Mouse (Mus musculus) embryonic facial prominence, embryonic 13.5 days (tissue): ENCODE results near the gene BC049352. TPM values are rescaled to one million over a fixed set of nuclear protein-coding genes. Genes with fewer than 3 reads are reported as not detected.

Experiments
- ATAC-seq: fragments of 200-750 bp; cut with Nextera tagmentation; 2 replicates; pipeline ENCODE4 v1.8.0; 2017; ENCODE audit warnings: low read depth; ENCODE audit not compliant: insufficient number of reproducible peaks, insufficient read depth, low FRiP score, low TSS enrichment
- H3K27ac ChIP-seq: fragments of 300-500 bp; sonication (generic); 2 replicates; pipeline ENCODE4 v1.5.1; 2015; ENCODE audit warnings: moderate library complexity, mild to moderate bottlenecking, inconsistent platforms
- H3K27me3 ChIP-seq: fragments of 300-500 bp; sonication (generic); 2 replicates; pipeline ENCODE4 v1.6.1; 2015; ENCODE audit warnings: mild to moderate bottlenecking, inconsistent platforms
- H3K36me3 ChIP-seq: fragments of 300-500 bp; sonication (generic); 2 replicates; pipeline ENCODE4 v1.6.1; 2015; ENCODE audit warnings: mild to moderate bottlenecking, inconsistent platforms
- H3K4me1 ChIP-seq: fragments of 300-500 bp; sonication (generic); 2 replicates; pipeline ENCODE4 v1.6.1; 2015; ENCODE audit warnings: inconsistent platforms
- H3K4me2 ChIP-seq: fragments of 300-500 bp; sonication (generic); 2 replicates; pipeline ENCODE4 v1.6.1; 2015; ENCODE audit warnings: moderate library complexity, mild to moderate bottlenecking, inconsistent platforms
- H3K4me3 ChIP-seq: fragments of 300-500 bp; sonication (generic); 2 replicates; pipeline ENCODE4 v1.5.1; 2015; ENCODE audit warnings: mild to moderate bottlenecking, inconsistent platforms
- H3K9ac ChIP-seq: fragments of 300-500 bp; sonication (generic); 2 replicates; pipeline ENCODE4 v1.6.1; 2015; ENCODE audit warnings: mild to moderate bottlenecking, inconsistent platforms
- H3K9me3 ChIP-seq: fragments of 300-500 bp; sonication (generic); 2 replicates; pipeline ENCODE4 v1.6.1; 2016; ENCODE audit warnings: inconsistent platforms
- WGBS: fragments of 180-500 bp; shearing (Covaris S2); methylation state at CpG from one replicate; pipeline ENCODE4 v1.1.7; 2015; ENCODE audit warnings: mixed read lengths; 5-methylcytosine and 5-hydroxymethylcytosine counted together
- microRNA-seq: library from miRNA; unstranded; fragments of <30 nt; microRNA quantifications from one replicate; pipeline ENCODE4, GENCODE M21; 2016
- polyA plus RNA-seq: library from polyadenylated mRNA; unstranded; fragments of >200 nt; fragmentation: Nextera tagmentation; extraction: Ambion mirVana; gene quantifications from 2 replicates; pipeline ENCODE4 v1.2.1, GENCODE M21; 2015

The BC049352 gene
- polyA plus RNA-seq, 1 experiment from 2014 or later: 0.59 TPM

DNA sequence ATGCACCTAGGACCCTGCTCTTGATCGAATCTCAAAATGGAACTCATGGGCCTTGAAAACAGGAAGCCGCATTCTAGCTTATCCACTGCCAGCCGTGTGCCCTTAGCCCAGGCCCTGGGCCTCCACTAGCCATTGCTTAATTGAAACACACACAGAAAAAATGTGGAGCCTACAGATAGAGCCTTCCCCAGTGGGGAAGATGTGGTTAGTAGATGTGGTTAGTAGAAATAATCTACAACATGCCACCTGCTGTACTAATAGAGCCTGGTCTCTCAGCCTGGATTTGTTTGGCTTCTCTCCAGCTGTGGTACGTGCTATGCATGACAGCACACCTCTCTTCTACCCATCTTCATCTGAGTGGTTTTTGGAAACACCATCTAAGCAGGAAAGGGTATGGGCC, 92.4 kb downstream of the BC049352 start:
- Histone ChIP-seq H3K36me3 (no peaks in the 10 kb centered on the region), H3K27me3 (peaks cover 24% of the 10 kb centered on the region), H3K9ac (no peak overlapping the region), H3K4me3 (no peak overlapping the region), H3K9me3 (no peaks in the 10 kb centered on the region), H3K4me2 (no peak overlapping the region), H3K27ac (no peak overlapping the region), H3K4me1 (no peaks in the 10 kb centered on the region)
- no peak for ATAC-seq
- 84% methylated on average over 4 of the region's 4 CpGs for WGBS

GRCm38 (mm10) chr9:45274635-45275034, 92.8 kb downstream of the BC049352 start:
- peaks cover 20% of the 10 kb centered on the region for H3K27me3 ChIP-seq
- H3K9me3 ChIP-seq: no peaks in the 10 kb centered on the region
- H3K9ac ChIP-seq: no peak overlapping the region
- no peak overlapping the region for H3K4me3 ChIP-seq
- no peak overlapping the region for H3K27ac ChIP-seq
- no peaks in the 10 kb centered on the region for H3K36me3 ChIP-seq
- H3K4me1 ChIP-seq: no peaks in the 10 kb centered on the region
- H3K4me2 ChIP-seq: no peak overlapping the region
- 81% methylated on average over 2 of the region's 2 CpGs for WGBS
- ATAC-seq: no peak

- Histone ChIP-seq H3K36me3 (no peaks in the 10 kb centered on the region), H3K27me3 (no peaks in the 10 kb centered on the region), H3K4me3 (no peak overlapping the region), H3K4me1 (no peaks in the 10 kb centered on the region), H3K9me3 (no peaks in the 10 kb centered on the region), H3K27ac (no peak overlapping the region), H3K4me2 (no peak overlapping the region), H3K9ac (no peak overlapping the region)
- 76% methylated on average over 3 of the region's 3 CpGs for WGBS
- no peak for ATAC-seq
Measured at GRCm38 (mm10) chr9:45280059-45280458, 98.3 kb downstream of the BC049352 start.

DNA sequence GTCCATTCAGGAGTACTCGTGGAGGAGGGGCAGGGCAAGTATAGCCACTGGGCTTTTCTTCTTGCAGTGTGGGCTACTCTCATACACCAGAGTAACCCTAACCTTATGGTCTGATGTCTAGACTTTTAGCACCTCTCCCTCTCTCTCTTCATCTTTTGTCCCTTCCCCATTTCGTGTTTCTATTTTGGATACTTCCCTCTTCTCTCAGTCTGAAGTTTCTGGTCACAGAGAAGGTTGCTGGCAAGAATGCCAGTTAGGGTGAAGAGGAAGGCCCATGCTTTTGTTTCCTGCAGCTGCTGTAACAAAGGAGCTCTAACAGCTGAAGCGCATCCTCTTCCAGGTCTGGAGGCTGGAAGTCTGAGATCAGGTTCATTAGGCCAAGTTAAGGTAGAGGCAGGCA, 99.1 kb downstream of the BC049352 start:
- Histone ChIP-seq H3K4me1 (no peaks in the 10 kb centered on the region), H3K9me3 (no peaks in the 10 kb centered on the region), H3K9ac (no peak overlapping the region), H3K4me3 (no peak overlapping the region), H3K36me3 (no peaks in the 10 kb centered on the region), H3K27me3 (no peaks in the 10 kb centered on the region), H3K4me2 (no peak overlapping the region), H3K27ac (no peak overlapping the region)
- WGBS: 80% methylated on average over 3 of the region's 3 CpGs
- no peak for ATAC-seq

- no peak overlapping the region for H3K4me3 ChIP-seq
- no peaks in the 10 kb centered on the region for H3K9me3 ChIP-seq
- no peaks in the 10 kb centered on the region for H3K4me1 ChIP-seq
- no peaks in the 10 kb centered on the region for H3K27me3 ChIP-seq
- no peaks in the 10 kb centered on the region for H3K36me3 ChIP-seq
- H3K27ac ChIP-seq: no peak overlapping the region
- no peak overlapping the region for H3K4me2 ChIP-seq
- ATAC-seq: no peak
- WGBS: 85% methylated on average over 5 of the region's 5 CpGs
- H3K9ac ChIP-seq: no peak overlapping the region
Measured at GRCm38 (mm10) chr9:45282466-45282865, 100.7 kb downstream of the BC049352 start.

GRCm38 (mm10) chr9:45291481-45292168, 109.8 kb downstream of the BC049352 start:
- no peak for ATAC-seq
- H3K27me3 ChIP-seq: no peaks in the 10 kb centered on the region; the same call in 1 of the 2 replicates
- no peak overlapping the region for H3K27ac ChIP-seq
- 84% methylated on average over 11 of the region's 11 CpGs for whole genome bisulfite sequencing
- no peak overlapping the region for H3K9ac ChIP-seq
- no peaks in the 10 kb centered on the region for H3K4me1 ChIP-seq
- H3K36me3 ChIP-seq: no peaks in the 10 kb centered on the region
- no peak overlapping the region for H3K4me2 ChIP-seq
- no peak overlapping the region for H3K4me3 ChIP-seq
- H3K9me3 ChIP-seq: no peaks in the 10 kb centered on the region

DNA sequence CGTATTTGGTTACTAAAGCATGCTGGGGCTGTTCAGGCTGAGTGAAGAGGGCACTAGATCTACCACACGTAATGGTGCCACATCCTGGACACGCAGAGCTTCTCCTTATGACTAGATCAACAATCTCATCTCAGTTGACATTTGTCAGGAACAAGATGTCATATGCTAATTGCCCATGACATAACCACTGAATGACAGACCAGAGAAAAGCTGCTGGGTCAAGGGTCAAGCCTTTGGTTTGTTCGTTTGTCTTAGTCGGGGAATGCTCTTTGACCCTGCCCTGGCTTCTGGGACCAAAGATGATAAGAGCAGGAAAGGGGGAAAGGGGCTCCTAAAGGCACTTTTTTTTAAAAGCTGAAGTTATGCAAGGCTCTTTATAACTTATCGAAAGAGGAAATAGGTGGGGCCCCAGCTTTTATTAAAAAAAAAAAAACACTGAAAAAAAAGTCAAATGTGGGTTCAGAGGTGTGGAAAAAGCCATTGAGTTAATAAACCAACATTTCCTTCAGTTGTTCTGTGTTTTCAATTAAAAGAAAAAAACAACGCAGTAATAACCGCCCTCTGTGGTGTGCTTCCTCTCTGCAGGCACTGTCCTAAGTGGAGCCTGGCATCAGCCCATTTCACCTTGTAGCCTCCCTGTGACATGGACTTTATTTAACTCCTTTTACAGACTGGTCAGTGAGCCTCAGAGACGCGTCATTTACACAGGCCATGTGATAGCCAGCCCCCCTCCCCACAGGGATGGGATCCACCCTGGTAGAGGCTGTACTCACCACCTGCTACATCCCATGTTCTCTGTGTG, 112.6 kb downstream of the BC049352 start:
- Histone ChIP-seq H3K27me3 (no peaks in the 10 kb centered on the region; the same call in 1 of the 2 replicates), H3K36me3 (no peaks in the 10 kb centered on the region), H3K4me1 (no peaks in the 10 kb centered on the region), H3K9me3 (no peaks in the 10 kb centered on the region), H3K9ac (no peak overlapping the region), H3K4me3 (no peak overlapping the region), H3K4me2 (no peak overlapping the region), H3K27ac (no peak overlapping the region)
- no peak for ATAC-seq
- 41% methylated on average over 10 of the region's 10 CpGs for WGBS

DNA sequence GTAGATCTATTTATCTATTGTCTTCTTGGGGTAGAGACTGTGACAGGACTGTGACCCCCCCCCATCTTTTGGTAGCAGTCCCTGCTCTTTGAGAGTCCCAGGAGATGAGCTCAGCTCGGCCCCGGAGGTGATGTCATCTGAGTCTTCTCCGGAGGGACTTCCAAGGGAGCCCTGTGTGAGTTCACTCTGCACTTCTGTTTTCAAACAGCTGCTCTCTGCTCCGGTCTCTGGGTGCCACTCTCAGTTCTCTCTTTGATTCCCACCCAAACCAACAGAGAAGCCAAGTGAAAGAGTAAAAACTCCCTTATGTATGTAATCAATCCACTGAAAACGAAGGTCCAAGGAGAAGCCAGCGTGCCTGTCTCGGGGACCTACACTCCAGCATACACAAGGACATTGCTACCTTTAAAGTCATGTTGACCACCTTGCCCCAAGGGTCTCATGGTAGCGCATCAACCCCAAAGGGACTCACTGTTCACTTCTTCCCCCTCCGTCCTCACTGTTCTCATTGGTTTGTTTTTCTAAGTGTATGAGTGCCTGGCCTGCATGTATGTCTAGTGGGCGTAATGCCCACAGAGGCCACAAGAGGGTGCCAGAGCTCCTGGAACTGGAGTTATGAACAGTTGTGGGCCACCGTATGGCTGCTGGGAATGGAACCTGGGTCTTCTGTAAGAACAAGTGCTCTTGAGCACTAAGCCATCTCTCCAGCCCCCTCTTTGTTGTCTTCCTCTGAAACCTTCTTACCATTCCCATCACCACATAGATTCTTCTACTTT, 117.6 kb downstream of the BC049352 start:
- no peak overlapping the region for H3K4me2 ChIP-seq
- H3K27ac ChIP-seq: no peak overlapping the region
- no peaks in the 10 kb centered on the region for H3K9me3 ChIP-seq
- peaks cover 5% of the 10 kb centered on the region; the same call in 1 of the 2 replicates for H3K4me1 ChIP-seq
- 77% methylated on average over 11 of the region's 11 CpGs for WGBS
- ATAC-seq: no peak
- H3K27me3 ChIP-seq: no peaks in the 10 kb centered on the region; the same call in 1 of the 2 replicates
- no peak overlapping the region for H3K4me3 ChIP-seq
- H3K36me3 ChIP-seq: no peaks in the 10 kb centered on the region
- H3K9ac ChIP-seq: no peak overlapping the region

Small RNA genes lying within 50 kb of the gene (microRNA-seq; reads per million reads assigned to microRNA genes)
- not detected for gene Mir7086

Other genes starting within 250 kb of the BC049352 start
- gene Ube4a, start 216.4 kb upstream of the BC049352 start, polyA plus RNA-seq: 26.4 and 30.0 TPM in 2 replicates
- 0.27 TPM in 1 of 2 replicates, not detected in the other for gene Cd3g, start 201.6 kb upstream of the BC049352 start, polyA plus RNA-seq
- gene Cd3d, start 200.2 kb upstream of the BC049352 start, polyA plus RNA-seq: not detected in 2 replicates
- gene Cd3e, start 172.4 kb upstream of the BC049352 start, polyA plus RNA-seq: not detected in 2 replicates
- gene Mpzl2, start 142.2 kb upstream of the BC049352 start, polyA plus RNA-seq: 18.8 and 20.5 TPM in 2 replicates
- gene Mpzl3, start 126.8 kb upstream of the BC049352 start, polyA plus RNA-seq: 1.8 and 2.3 TPM in 2 replicates
- gene Jaml, start 102.8 kb upstream of the BC049352 start, polyA plus RNA-seq: not detected in 2 replicates
- 5.8 and 5.9 TPM in 2 replicates for gene Scn2b, start 64.2 kb upstream of the BC049352 start, polyA plus RNA-seq
- 0.24 and 0.66 TPM in 2 replicates for gene Scn4b, start 43.6 kb upstream of the BC049352 start, polyA plus RNA-seq
- gene Tmprss4, start 22.1 kb downstream of the BC049352 start, polyA plus RNA-seq: 1.3 and 2.3 TPM in 2 replicates
- gene Il10ra, start 87.1 kb downstream of the BC049352 start, polyA plus RNA-seq: 0.69 TPM in 2 replicates
- 2.5 and 3.8 TPM in 2 replicates for gene Tmprss13, start 137.1 kb downstream of the BC049352 start, polyA plus RNA-seq
- gene Fxyd6, start 188.2 kb downstream of the BC049352 start, polyA plus RNA-seq: 79.3 and 89.1 TPM in 2 replicates
- gene Fxyd2, start 217.7 kb downstream of the BC049352 start, polyA plus RNA-seq: 7.6 and 9.3 TPM in 2 replicates
- gene Dscaml1, start 244.6 kb downstream of the BC049352 start, polyA plus RNA-seq: 0.50 and 0.97 TPM in 2 replicates